Mouse (Mus musculus) MN1 (cell line): Measurements from ENCODE around the gene Bckdk.
"Not testable (repeated sequence)": the region's sequence is repeated elsewhere in the genome, so short reads cannot be mapped to it uniquely, and the experiment has no call there.

Experiments
- DNase-seq: peaks from one replicate; pipeline ENCODE4 v3.0.0-alpha.2; 2016; ENCODE audit warnings: low spot score

Gene Bckdk

GRCm38 (mm10) chr7:127931351-127932135 is 27.7 kb downstream of the Bckdk start:
- DNase-seq = peak; percentile 46

- no peak for DNase-seq
Observed at GRCm38 (mm10) chr7:127932273-127933031, 28.6 kb downstream of the Bckdk start.

GRCm38 (mm10) chr7:127934075-127934474 is 30.2 kb downstream of the Bckdk start:
- DNase-seq = no peak

- peak; percentile 97 for DNase-seq
Observed at GRCm38 (mm10) chr7:127935028-127935722, 31.3 kb downstream of the Bckdk start.

GRCm38 (mm10) chr7:127935748-127936159 is 31.9 kb downstream of the Bckdk start:
- no peak for DNase-seq

GRCm38 (mm10) chr7:127936216-127936884 is 32.5 kb downstream of the Bckdk start:
- DNase-seq = no peak

GRCm38 (mm10) chr7:127942097-127942496 is 38.2 kb downstream of the Bckdk start:
- DNase-seq = not testable (repeated sequence)

GRCm38 (mm10) chr7:127944614-127945013 is 40.7 kb downstream of the Bckdk start:
- DNase-seq = no peak

GRCm38 (mm10) chr7:127946470-127947023 is 42.7 kb downstream of the Bckdk start, which contains the start of gene Prss36:
TSS of gene Prss36 (minus strand) at chr7:127946725.
- no peak for DNase-seq

GRCm38 (mm10) chr7:127952864-127953581 is 49.1 kb downstream of the Bckdk start:
- no peak for DNase-seq

GRCm38 (mm10) chr7:127959364-127959763 is 55.5 kb downstream of the Bckdk start:
- DNase-seq = no peak
